Mouse (Mus musculus) liver, embryonic 13.5 days (tissue): ENCODE data around the gene Gp9. TPM values are rescaled to one million over a fixed set of nuclear protein-coding genes. Genes with fewer than 3 reads are reported as not detected.

ENCODE experiments used
- ATAC-seq: fragments of 200-750 bp; cut with Nextera tagmentation; 2 replicates; pipeline ENCODE4 v1.8.0; 2017; ENCODE audit warnings: low read depth, mild to moderate bottlenecking, moderate number of reproducible peaks, moderate library complexity
- DNase-seq: peaks from one replicate; pipeline ENCODE4 v3.0.0; 2022
- H3K27ac ChIP-seq: fragments of 300-500 bp; sonication (generic); 2 replicates; pipeline ENCODE4 v1.5.1; 2015; ENCODE audit warnings: moderate library complexity, mild to moderate bottlenecking, inconsistent platforms
- H3K27me3 ChIP-seq: fragments of 300-500 bp; sonication (generic); 2 replicates; pipeline ENCODE4 v1.6.1; 2015; ENCODE audit warnings: mild to moderate bottlenecking, inconsistent platforms
- H3K36me3 ChIP-seq: fragments of 300-500 bp; sonication (generic); 2 replicates; pipeline ENCODE4 v1.6.1; 2015; ENCODE audit warnings: mild to moderate bottlenecking, inconsistent platforms
- H3K4me1 ChIP-seq: fragments of 300-500 bp; sonication (generic); replicated peaks from 2 replicates; pipeline ENCODE4 v1.6.1; 2015; ENCODE audit warnings: inconsistent platforms
- H3K4me2 ChIP-seq: fragments of 300-500 bp; sonication (generic); 2 replicates; pipeline ENCODE4 v1.6.1; 2015; ENCODE audit warnings: inconsistent platforms, mild to moderate bottlenecking, moderate library complexity
- H3K4me3 ChIP-seq: fragments of 300-500 bp; sonication (generic); replicated peaks from 2 replicates; pipeline ENCODE4 v1.5.1; 2015; ENCODE audit warnings: mild to moderate bottlenecking, inconsistent platforms
- H3K9ac ChIP-seq: fragments of 300-500 bp; sonication (generic); 2 replicates; pipeline ENCODE4 v1.6.1; 2015; ENCODE audit warnings: mild to moderate bottlenecking, inconsistent platforms
- H3K9me3 ChIP-seq: fragments of 300-500 bp; sonication (generic); replicated peaks from 2 replicates; pipeline ENCODE4 v1.6.1; 2016; ENCODE audit warnings: inconsistent platforms
- WGBS: fragments of 180-500 bp; shearing (Covaris S2); methylation state at CpG from one replicate; pipeline ENCODE4 v1.1.7; 2015; ENCODE audit not compliant: insufficient replicate concordance; 5-methylcytosine and 5-hydroxymethylcytosine counted together
- polyA plus RNA-seq: library from polyadenylated mRNA; unstranded; fragments of >200 nt; fragmentation: Nextera tagmentation; extraction: Ambion mirVana; gene quantifications from 2 replicates; pipeline ENCODE4 v1.2.1, GENCODE M21; 2015

Gp9 gene
- polyA plus RNA-seq, 1 experiment from 2014 or later: 35.6 TPM

DNA sequence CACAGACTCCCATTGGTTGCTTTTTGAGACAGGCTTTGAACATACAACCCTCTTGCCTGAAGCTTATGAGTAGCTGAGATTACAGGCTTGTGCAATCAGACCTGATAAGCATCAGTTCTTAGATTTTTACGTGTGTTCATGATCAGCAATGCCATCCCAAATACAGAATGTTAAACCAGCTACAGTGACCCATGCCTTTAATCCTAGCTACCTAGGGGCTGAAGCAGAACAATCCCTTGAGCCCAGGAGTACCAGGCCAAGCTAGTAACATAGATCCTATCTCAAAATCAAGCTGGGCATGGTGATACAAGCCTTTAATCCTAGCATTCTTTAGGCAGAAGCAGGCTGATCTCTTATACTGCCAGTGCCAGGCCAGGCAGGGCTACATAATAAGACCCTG, 26.2 kb downstream of the Gp9 start:
- H3K4me3 ChIP-seq: no peak overlapping the region
- H3K27ac ChIP-seq: 0 out of 2 replicates have a peak overlapping the region, but pooled peaks have one; percentile 13
- 59% methylated on average over 1 of the region's 1 CpGs for WGBS
- peaks cover 84% of the 10 kb centered on the region for H3K4me1 ChIP-seq
- H3K4me2 ChIP-seq: no peak overlapping the region
- no peak overlapping the region for H3K9ac ChIP-seq
- H3K9me3 ChIP-seq: no peaks in the 10 kb centered on the region
- H3K36me3 ChIP-seq: peaks cover 48% of the 10 kb centered on the region
- H3K27me3 ChIP-seq: no peaks in the 10 kb centered on the region
- ATAC-seq (no peak), DNase-seq (no peak)

DNA sequence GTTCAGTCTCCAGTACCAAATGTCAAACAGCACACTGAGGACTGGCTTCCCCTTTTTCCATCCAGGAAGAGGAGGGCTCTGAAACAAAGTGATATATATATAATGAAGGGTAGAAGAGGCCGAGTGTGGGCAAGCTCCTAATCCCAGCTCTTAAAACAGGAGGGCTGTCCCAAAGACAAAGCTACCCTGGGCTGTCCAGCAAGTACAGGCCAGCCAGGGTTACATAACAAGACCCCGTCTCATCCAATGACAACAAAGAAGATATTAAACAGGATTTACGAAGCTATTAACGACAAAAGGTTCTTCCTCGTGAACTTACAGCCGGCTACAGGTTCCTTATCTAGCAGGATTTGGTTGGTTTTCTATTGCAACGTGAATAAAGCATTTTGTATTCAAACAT, 27.0 kb downstream of the Gp9 start:
- Histone ChIP-seq H3K36me3 (peaks cover 44% of the 10 kb centered on the region), H3K27ac (0 out of 2 replicates have a peak overlapping the region, but pooled peaks have one; percentile 13), H3K9ac (no peak overlapping the region), H3K4me3 (no peak overlapping the region), H3K9me3 (no peaks in the 10 kb centered on the region), H3K4me1 (peaks cover 84% of the 10 kb centered on the region), H3K27me3 (no peaks in the 10 kb centered on the region), H3K4me2 (no peak overlapping the region)
- DNase-seq (no peak), ATAC-seq (no peak)
- 70% methylated on average over 7 of the region's 7 CpGs for WGBS

DNA sequence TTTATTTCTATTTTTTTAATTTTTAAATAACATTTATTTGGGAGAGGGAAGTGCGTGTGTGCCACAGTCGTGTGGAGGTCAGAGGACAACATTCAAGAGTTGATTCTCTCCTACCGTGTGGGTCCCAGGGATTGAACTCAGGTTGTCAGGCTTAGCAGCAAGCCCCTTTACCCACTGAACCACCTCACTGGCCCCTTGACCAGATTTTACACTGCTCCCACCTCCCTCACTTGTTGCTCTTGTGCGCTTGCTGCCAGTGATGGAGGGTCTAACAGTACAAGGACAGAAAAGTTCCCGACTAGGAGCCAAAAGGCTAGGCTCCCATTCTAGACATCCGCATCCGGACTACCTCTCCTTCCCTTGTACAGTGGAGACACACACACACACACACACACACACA, 27.6 kb downstream of the Gp9 start:
- Histone ChIP-seq H3K4me3 (no peak overlapping the region), H3K4me1 (peaks cover 84% of the 10 kb centered on the region), H3K9me3 (no peaks in the 10 kb centered on the region), H3K27me3 (no peaks in the 10 kb centered on the region), H3K4me2 (no peak overlapping the region), H3K36me3 (peaks cover 44% of the 10 kb centered on the region), H3K27ac (peak overlapping the region; percentile 65; the same call in 1 of the 2 replicates), H3K9ac (no peak overlapping the region)
- DNase-seq (no peak), ATAC-seq (no peak)
- WGBS: 82% methylated on average over 7 of the region's 7 CpGs

- Histone ChIP-seq H3K9ac (no peak overlapping the region), H3K27ac (peak overlapping the region; percentile 65; the same call in 1 of the 2 replicates), H3K36me3 (peaks cover 44% of the 10 kb centered on the region), H3K4me3 (no peak overlapping the region), H3K27me3 (no peaks in the 10 kb centered on the region), H3K4me1 (peaks cover 81% of the 10 kb centered on the region), H3K9me3 (no peaks in the 10 kb centered on the region), H3K4me2 (no peak overlapping the region)
- WGBS: 36% methylated on average over 2 of the region's 2 CpGs
- no peak for DNase-seq
- no peak for ATAC-seq
Measured at GRCm38 (mm10) chr6:87806028-87806427, 28.2 kb downstream of the Gp9 start.

- Histone ChIP-seq H3K4me2 (peak overlapping the region; percentile 23; the same call in 1 of the 2 replicates), H3K36me3 (peaks cover 40% of the 10 kb centered on the region), H3K9me3 (no peaks in the 10 kb centered on the region), H3K27me3 (no peaks in the 10 kb centered on the region), H3K4me3 (no peak overlapping the region), H3K27ac (peak overlapping the region; percentile 74), H3K4me1 (peaks cover 74% of the 10 kb centered on the region), H3K9ac (peak overlapping the region; percentile 49)
- WGBS: 60% methylated on average over 2 of the region's 2 CpGs
- DNase-seq (no peak), ATAC-seq (no peak)
Measured at GRCm38 (mm10) chr6:87806857-87807256, 29.0 kb downstream of the Gp9 start.

DNA sequence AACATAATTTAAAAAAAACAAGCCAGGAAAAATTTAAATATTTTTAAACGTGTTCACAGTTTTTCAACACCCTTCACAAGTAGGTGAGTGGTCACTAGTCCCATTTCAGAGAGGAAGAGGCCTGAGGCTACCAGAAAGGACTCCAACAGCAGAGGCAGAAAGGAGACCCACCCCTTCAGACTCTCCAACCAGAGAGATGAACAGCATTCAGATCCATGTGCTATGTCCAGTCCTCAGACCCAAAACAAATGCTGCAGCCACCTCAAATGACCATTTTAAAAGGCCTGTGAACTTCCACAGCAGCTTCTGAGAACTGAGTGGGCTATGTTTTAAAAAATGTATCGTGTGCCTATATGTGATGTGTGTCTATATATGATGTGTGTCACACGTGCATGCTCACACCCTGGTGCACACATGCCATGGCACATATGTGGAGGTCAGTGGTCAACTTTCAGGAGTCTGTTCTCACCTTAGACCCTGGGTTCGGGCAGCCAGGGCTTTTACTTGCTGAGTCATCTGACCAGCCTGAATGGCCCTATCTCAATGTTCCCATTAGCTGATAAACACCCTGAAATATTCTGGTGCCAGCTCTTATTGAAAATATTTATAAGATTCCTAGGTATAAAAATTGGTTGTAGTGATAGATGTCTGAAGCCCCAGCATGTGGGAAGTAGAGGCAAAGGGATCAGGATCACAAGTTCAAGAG, 30.0 kb downstream of the Gp9 start:
- no peaks in the 10 kb centered on the region for H3K9me3 ChIP-seq
- WGBS: 53% methylated on average over 4 of the region's 4 CpGs
- peaks cover 78% of the 10 kb centered on the region for H3K4me1 ChIP-seq
- no peaks in the 10 kb centered on the region for H3K27me3 ChIP-seq
- peak overlapping the region; percentile 98 for H3K27ac ChIP-seq
- H3K36me3 ChIP-seq: peaks cover 39% of the 10 kb centered on the region
- H3K4me3 ChIP-seq: peak overlapping the region; percentile 94
- H3K4me2 ChIP-seq: peak overlapping the region; percentile 85
- ATAC-seq (no peak), DNase-seq (peak; percentile 56)
- peak overlapping the region; percentile 99 for H3K9ac ChIP-seq

- H3K9ac ChIP-seq: peak overlapping the region; percentile 99
- no peaks in the 10 kb centered on the region for H3K9me3 ChIP-seq
- H3K27me3 ChIP-seq: no peaks in the 10 kb centered on the region
- DNase-seq (no peak), ATAC-seq (no peak)
- H3K27ac ChIP-seq: peak overlapping the region; percentile 98
- H3K36me3 ChIP-seq: peaks cover 39% of the 10 kb centered on the region
- H3K4me2 ChIP-seq: peak overlapping the region; percentile 85
- H3K4me3 ChIP-seq: peak overlapping the region; percentile 94
- peaks cover 82% of the 10 kb centered on the region for H3K4me1 ChIP-seq
- WGBS: 57% methylated on average over 3 of the region's 3 CpGs
Measured at GRCm38 (mm10) chr6:87808521-87808920, 30.6 kb downstream of the Gp9 start.

DNA sequence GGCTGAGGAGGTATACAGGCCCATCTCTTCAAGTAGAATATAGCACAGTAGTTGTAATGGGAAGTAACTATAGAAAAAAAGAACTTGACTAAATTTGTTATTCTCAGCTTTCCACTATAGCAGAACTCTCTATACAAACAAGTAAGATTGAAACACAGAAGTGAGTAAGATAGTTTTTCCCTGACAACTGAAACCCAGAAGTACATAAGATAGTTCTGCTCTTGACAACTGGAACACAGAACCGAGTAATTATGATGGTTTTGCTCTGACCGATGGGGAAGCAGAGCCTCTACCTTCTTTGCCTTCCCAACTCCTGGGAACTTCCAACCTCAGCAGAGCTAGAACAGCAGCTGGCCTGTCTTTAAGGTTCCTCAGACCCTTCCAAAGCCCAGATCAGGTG, 31.3 kb downstream of the Gp9 start:
- peak overlapping the region; percentile 94 for H3K4me3 ChIP-seq
- 57% methylated on average over 2 of the region's 2 CpGs for WGBS
- peaks cover 82% of the 10 kb centered on the region for H3K4me1 ChIP-seq
- peak overlapping the region; percentile 85 for H3K4me2 ChIP-seq
- peak overlapping the region; percentile 99 for H3K9ac ChIP-seq
- peak overlapping the region; percentile 98 for H3K27ac ChIP-seq
- DNase-seq (no peak), ATAC-seq (no peak)
- H3K36me3 ChIP-seq: peaks cover 37% of the 10 kb centered on the region
- H3K9me3 ChIP-seq: no peaks in the 10 kb centered on the region
- no peaks in the 10 kb centered on the region for H3K27me3 ChIP-seq

- 31% methylated on average over 6 of the region's 6 CpGs for WGBS
- peak; percentile 54 for DNase-seq
- Histone ChIP-seq H3K4me2 (peak overlapping the region; percentile 85), H3K9ac (peak overlapping the region; percentile 99), H3K4me1 (peaks cover 76% of the 10 kb centered on the region), H3K9me3 (no peaks in the 10 kb centered on the region), H3K36me3 (peaks cover 31% of the 10 kb centered on the region), H3K27me3 (no peaks in the 10 kb centered on the region), H3K27ac (peak overlapping the region; percentile 98), H3K4me3 (peak overlapping the region; percentile 94)
- ATAC-seq: peak; percentile 25
Measured at GRCm38 (mm10) chr6:87809651-87810161, 31.8 kb downstream of the Gp9 start.

- ATAC-seq: no peak
- Histone ChIP-seq H3K4me1 (peaks cover 72% of the 10 kb centered on the region), H3K9ac (peak overlapping the region; percentile 99), H3K36me3 (peaks cover 32% of the 10 kb centered on the region), H3K27ac (peak overlapping the region; percentile 98), H3K4me3 (peak overlapping the region; percentile 94), H3K9me3 (no peaks in the 10 kb centered on the region), H3K27me3 (no peaks in the 10 kb centered on the region), H3K4me2 (peak overlapping the region; percentile 85)
- DNase-seq: no peak
- 27% methylated on average over 6 of the region's 6 CpGs for WGBS
Measured at GRCm38 (mm10) chr6:87810311-87810710, 32.4 kb downstream of the Gp9 start.

- no peaks in the 10 kb centered on the region for H3K9me3 ChIP-seq
- H3K4me1 ChIP-seq: peaks cover 65% of the 10 kb centered on the region
- peaks cover 32% of the 10 kb centered on the region for H3K36me3 ChIP-seq
- peak overlapping the region; percentile 98 for H3K27ac ChIP-seq
- under 1% methylated on average over 77 of the region's 77 CpGs for WGBS
- peak overlapping the region; percentile 99 for H3K9ac ChIP-seq
- H3K4me3 ChIP-seq: peak overlapping the region; percentile 94
- H3K4me2 ChIP-seq: peak overlapping the region; percentile 85
- DNase-seq (peak; percentile 45), ATAC-seq (peak; percentile 6)
- no peaks in the 10 kb centered on the region for H3K27me3 ChIP-seq
Measured at GRCm38 (mm10) chr6:87810713-87811669, 33.1 kb downstream of the Gp9 start.
